Mouse (Mus musculus) kidney, postnatal 0 days (tissue): ENCODE measurements around the gene Gigyf2. TPM values are rescaled to one million over a fixed set of nuclear protein-coding genes. Genes with fewer than 3 reads are reported as not detected.

Source experiments
- ATAC-seq: fragments of 200-750 bp; cut with Nextera tagmentation; replicated peaks from 2 replicates; pipeline ENCODE4 v1.8.0; 2017; ENCODE audit warnings: low read depth, moderate number of reproducible peaks, moderate TSS enrichment, moderate library complexity; ENCODE audit not compliant: low FRiP score
- DNase-seq: peaks from one replicate; pipeline ENCODE4 v3.0.0-alpha.2; 2016; ENCODE audit warnings: low spot score
- H3K27ac ChIP-seq: fragments of 300-500 bp; sonication (generic); 2 replicates; pipeline ENCODE4 v1.5.1; 2014; ENCODE audit warnings: mild to moderate bottlenecking
- H3K27me3 ChIP-seq: fragments of 300-500 bp; sonication (generic); 2 replicates; pipeline ENCODE4 v1.6.1; 2014; ENCODE audit warnings: low read length, mixed read lengths; ENCODE audit not compliant: insufficient read depth
- H3K36me3 ChIP-seq: fragments of 300-500 bp; sonication (generic); 2 replicates; pipeline ENCODE4 v1.6.1; 2014; ENCODE audit warnings: low read length, mixed read lengths; ENCODE audit not compliant: insufficient read depth
- H3K4me1 ChIP-seq: fragments of 300-500 bp; sonication (generic); replicated peaks from 2 replicates; pipeline ENCODE4 v1.6.1; 2014; ENCODE audit warnings: antibody characterized with exemption, low read length, mixed read lengths; ENCODE audit not compliant: insufficient read depth
- H3K4me2 ChIP-seq: fragments of 300-500 bp; sonication (generic); 2 replicates; pipeline ENCODE4 v1.6.1; 2014; ENCODE audit warnings: mild to moderate bottlenecking, low read length, moderate library complexity, mixed read lengths
- H3K4me3 ChIP-seq: fragments of 300-500 bp; sonication (generic); replicated peaks from 2 replicates; pipeline ENCODE4 v1.5.1; 2014; ENCODE audit warnings: low read depth, low read length
- H3K9ac ChIP-seq: fragments of 300-500 bp; sonication (generic); 2 replicates; pipeline ENCODE4 v1.6.1; 2014; ENCODE audit warnings: low read depth, low read length
- H3K9me3 ChIP-seq: fragments of 300-500 bp; sonication (generic); replicated peaks from 2 replicates; pipeline ENCODE4 v1.6.1; 2016; ENCODE audit warnings: low read length, inconsistent platforms, mixed read lengths
- CTCF ChIP-seq: IDR thresholded peaks from 2 replicates; pipeline ENCODE4 v1.5.1; 2016; ENCODE audit warnings: antibody characterized with exemption, low read depth, mild to moderate bottlenecking, moderate library complexity
- WGBS: fragments of 180-500 bp; shearing (Covaris S2); extraction: QIAGEN DNeasy Blood & Tissue Kit; methylation state at CpG from one replicate; pipeline ENCODE4 v1.1.7; 2014; 5-methylcytosine and 5-hydroxymethylcytosine counted together
- polyA plus RNA-seq: library from polyadenylated mRNA; unstranded; fragments of >200 nt; fragmentation: Nextera tagmentation; extraction: Ambion mirVana; gene quantifications from 2 replicates; pipeline ENCODE4 v1.2.1, GENCODE M21; 2015

The Gigyf2 gene
- polyA plus RNA-seq, 1 experiment from 2014 or later = 44.1 TPM

DNA sequence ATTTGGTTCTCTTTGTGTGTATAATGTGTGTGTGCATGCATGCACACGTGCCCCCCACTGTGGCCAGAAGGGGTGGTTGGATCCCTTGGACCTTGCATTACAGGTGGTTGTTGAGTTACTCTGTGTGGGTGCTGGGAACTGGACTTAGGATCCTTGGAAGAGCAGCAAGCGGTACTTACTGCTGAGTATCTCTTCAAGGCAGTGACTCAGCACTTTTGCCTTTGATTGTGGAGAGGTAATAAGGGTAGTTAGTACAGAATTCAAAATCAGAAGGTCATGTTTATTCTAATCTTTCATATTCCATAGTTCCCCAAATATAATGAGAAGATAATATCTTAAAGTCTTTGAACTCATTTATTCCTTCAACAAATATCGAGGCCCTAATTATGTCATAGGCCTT, 54.4 kb downstream of the Gigyf2 start:
- DNase-seq (no peak), ATAC-seq (no peak)
- no peaks in the 10 kb centered on the region for H3K27me3 ChIP-seq
- H3K27ac ChIP-seq = no peak overlapping the region
- H3K9ac ChIP-seq = no peak overlapping the region
- H3K4me2 ChIP-seq = no peak overlapping the region
- TF ChIP-seq CTCF = no peak
- H3K4me1 ChIP-seq = 0 out of 2 replicates have a peak, but pooled peaks cover 5% of the 10 kb centered on the region
- 95% methylated on average over 3 of the region's 3 CpGs for WGBS
- H3K4me3 ChIP-seq = no peak overlapping the region
- peaks cover 13% of the 10 kb centered on the region; the same call in 1 of the 2 replicates for H3K36me3 ChIP-seq
- H3K9me3 ChIP-seq = no peaks in the 10 kb centered on the region

DNA sequence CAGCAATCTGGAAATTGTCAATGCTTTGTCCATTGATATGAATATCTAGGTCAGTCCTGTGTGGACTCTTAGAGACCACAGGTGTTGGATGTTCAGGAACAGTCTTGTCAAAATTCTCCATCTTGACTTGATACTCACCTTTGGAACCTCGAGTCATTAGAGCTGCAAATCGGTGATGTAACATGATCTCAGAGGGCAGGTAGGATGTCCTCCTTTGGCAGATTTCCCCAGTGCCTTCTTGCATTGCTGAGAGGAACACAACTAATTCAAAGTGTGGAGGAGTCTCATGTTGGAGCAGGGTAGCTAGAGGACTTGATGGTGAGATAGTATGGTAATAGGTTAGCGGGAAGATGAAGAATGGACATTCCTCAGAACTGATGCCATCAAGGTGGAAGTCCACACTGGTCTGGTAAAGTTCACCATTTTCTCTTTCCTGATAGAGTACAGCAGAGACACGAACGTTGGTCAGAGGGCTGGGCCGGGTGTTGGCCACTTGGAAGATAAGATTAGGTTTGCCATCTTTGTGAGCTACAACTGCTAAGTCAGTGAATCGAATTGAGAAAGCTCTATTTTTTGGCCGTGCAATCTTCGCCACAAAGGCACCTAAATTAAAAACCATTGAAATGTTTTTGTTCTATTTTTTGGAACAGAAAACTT, 59.8 kb downstream of the Gigyf2 start:
- Histone ChIP-seq H3K4me2 (no peak overlapping the region), H3K36me3 (peaks cover 16% of the 10 kb centered on the region; the same call in 1 of the 2 replicates), H3K27ac (no peak overlapping the region), H3K9me3 (no peaks in the 10 kb centered on the region), H3K4me3 (no peak overlapping the region), H3K9ac (no peak overlapping the region), H3K27me3 (no peaks in the 10 kb centered on the region), H3K4me1 (no peaks in the 10 kb centered on the region)
- WGBS = 87% methylated on average over 9 of the region's 9 CpGs
- TF ChIP-seq CTCF = no peak
- DNase-seq (no peak), ATAC-seq (no peak)

DNA sequence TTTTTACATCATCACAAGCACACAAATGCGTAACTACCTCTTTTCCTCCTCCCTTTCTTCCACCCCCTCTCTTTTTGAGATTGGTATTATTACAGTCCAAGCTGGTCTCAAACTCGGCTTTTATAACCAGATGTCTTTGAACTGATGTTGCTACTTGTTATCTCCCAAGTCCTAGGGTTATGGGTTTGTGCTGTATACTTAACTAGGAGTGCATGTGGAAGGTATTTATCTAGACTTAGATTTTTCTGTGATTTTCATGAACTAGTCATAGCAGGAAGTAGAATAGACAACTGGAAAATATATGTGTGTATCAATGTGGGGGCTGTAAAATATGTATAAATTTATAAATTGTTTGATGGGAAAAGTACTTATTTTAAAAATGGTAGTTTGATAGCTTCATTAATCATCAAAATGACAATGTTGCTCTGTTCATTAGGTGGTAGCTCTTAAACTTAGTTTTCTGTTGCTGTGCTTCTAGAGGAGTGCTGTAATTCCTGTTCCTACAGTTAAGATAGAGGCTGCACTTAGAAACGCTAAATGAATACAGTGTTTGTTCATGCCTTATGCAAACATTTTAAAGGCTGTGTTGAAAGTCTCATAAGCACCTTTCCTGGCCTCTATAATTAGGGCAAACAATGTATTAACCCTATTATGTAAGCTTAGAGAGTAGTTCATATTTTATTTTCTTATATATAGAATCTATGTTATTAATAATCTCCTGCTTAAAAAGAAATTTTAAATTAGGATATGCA, 66.8 kb downstream of the Gigyf2 start:
- H3K4me3 ChIP-seq = no peak overlapping the region
- H3K9ac ChIP-seq = no peak overlapping the region
- H3K4me2 ChIP-seq = no peak overlapping the region
- 80% methylated on average over 3 of the region's 3 CpGs for WGBS
- no peak for ATAC-seq
- H3K27ac ChIP-seq = no peak overlapping the region
- no peaks in the 10 kb centered on the region for H3K4me1 ChIP-seq
- H3K27me3 ChIP-seq = no peaks in the 10 kb centered on the region
- TF ChIP-seq CTCF = no peak
- DNase-seq = no peak
- H3K36me3 ChIP-seq = peaks cover 9% of the 10 kb centered on the region; the same call in 1 of the 2 replicates
- H3K9me3 ChIP-seq = no peaks in the 10 kb centered on the region

DNA sequence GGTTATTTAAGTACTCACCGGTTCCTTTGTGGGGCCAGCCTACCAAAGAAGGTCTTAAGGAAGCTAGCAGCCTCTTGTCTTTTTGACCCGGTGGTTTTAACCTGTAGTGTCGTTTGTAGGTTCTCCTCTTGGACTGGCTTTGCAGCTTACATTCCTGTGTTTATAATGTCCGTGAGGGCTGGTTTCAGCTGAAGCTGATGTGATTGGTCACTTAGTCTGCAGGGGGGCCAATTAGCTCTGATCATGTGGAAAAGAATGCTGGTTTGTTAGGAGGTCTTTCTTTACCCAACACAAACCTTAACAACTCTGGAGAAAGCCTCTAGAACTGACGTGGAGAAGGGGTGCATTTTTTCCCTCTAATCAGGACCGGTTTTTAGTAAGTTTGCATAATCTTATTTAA, 67.8 kb downstream of the Gigyf2 start, which contains the start of gene Kcnj13:
TSS of gene Kcnj13 (minus strand) at position 136 of the 400 bp plus-strand sequence.
- no peaks in the 10 kb centered on the region for H3K9me3 ChIP-seq
- no peak for TF ChIP-seq CTCF
- ATAC-seq (0 out of 2 replicates have a peak, but pooled peaks have one; percentile 33), DNase-seq (peak; percentile 8)
- 37% methylated on average over 6 of the region's 6 CpGs for WGBS
- H3K27me3 ChIP-seq = no peaks in the 10 kb centered on the region
- H3K4me2 ChIP-seq = no peak within 1 kb of the TSS
- H3K36me3 ChIP-seq = 0 out of 2 replicates have a peak, but pooled peaks cover 3% of the 10 kb centered on the region
- no peaks in the 10 kb centered on the region for H3K4me1 ChIP-seq
- no peak within 1 kb of the TSS for H3K4me3 ChIP-seq
- H3K27ac ChIP-seq = no peak within 1 kb of the TSS
- no peak within 1 kb of the TSS for H3K9ac ChIP-seq

DNA sequence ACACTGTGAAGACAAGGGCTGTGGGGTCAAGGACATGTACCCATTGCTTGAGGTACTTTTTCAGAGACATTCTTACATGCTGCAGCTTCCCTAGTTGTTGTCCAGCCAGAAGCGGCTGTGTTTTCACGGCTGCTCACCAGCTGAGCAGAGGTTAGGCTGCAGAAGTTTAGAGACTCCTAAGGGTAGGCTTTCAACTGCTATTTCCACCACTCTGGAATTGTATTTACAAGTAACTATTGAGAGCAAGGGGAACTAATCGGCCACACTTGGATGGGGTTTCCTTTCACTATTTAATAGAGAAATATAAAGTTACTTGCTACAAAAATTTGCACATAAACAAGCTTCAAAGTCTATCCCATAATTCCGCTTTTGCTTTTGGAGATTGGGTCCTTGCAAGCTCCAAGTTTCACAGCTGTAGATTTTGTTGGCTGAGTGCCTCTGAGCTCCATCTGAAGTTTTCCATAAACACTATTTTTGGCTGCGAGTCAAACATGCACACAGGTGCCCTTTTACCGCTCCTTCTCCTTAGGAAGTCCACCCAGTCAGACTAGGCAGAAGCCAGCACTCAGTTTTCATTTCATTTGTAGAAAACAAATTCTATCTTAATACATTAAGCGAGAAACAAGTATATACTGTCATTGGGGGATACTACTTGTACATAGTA, 70.3 kb downstream of the Gigyf2 start:
- 68% methylated on average over 7 of the region's 7 CpGs for WGBS
- ATAC-seq (no peak), DNase-seq (peak; percentile 25)
- no peak for TF ChIP-seq CTCF
- Histone ChIP-seq H3K4me3 (no peak overlapping the region), H3K9ac (no peak overlapping the region), H3K27me3 (no peaks in the 10 kb centered on the region), H3K4me2 (no peak overlapping the region), H3K27ac (no peak overlapping the region), H3K4me1 (no peaks in the 10 kb centered on the region), H3K9me3 (no peaks in the 10 kb centered on the region), H3K36me3 (no peaks in the 10 kb centered on the region)

DNA sequence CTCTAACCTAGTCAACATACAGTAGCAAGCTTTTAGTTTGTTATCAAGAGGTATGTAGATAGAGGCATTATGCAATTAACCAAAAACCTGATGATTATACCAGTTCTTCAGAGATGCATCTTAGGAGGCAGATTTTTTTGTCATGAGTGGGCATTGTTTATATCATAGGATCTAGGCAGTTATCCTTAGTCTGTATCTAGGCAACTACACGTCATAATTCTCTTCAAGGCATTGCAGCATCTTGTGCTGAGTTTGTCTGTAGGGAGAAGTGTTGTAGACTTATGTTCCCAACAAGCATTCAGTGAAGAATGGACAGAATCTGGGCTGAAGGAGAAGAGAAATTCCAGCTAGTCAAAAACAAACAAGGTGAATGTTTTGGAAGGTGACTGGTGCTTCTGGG, 77.9 kb downstream of the Gigyf2 start:
- no peak overlapping the region for H3K9ac ChIP-seq
- no peak overlapping the region for H3K4me2 ChIP-seq
- H3K4me3 ChIP-seq = no peak overlapping the region
- DNase-seq = no peak
- H3K27me3 ChIP-seq = no peaks in the 10 kb centered on the region
- no peak overlapping the region for H3K27ac ChIP-seq
- 84% methylated on average over 1 of the region's 1 CpGs for WGBS
- H3K36me3 ChIP-seq = peaks cover 36% of the 10 kb centered on the region
- ATAC-seq = no peak
- no peaks in the 10 kb centered on the region for H3K9me3 ChIP-seq
- no peaks in the 10 kb centered on the region for H3K4me1 ChIP-seq
- TF ChIP-seq CTCF = no peak
